Mouse (Mus musculus): ENCODE results near the gene Car4. TPM values are rescaled to one million over a fixed set of nuclear protein-coding genes. Genes with fewer than 3 reads are reported as not detected.
A peak's percentile ranks its signal among the peaks of the same experiment; 100 is the strongest.

Car4 gene
- polyA plus RNA-seq, 1 experiment from 2014 or later, result 4.3 TPM

GRCm38 (mm10) chr11:84939508-84940053 is 18.0 kb upstream of the Car4 start:
- Histone ChIP-seq H3K4me1 (replicated peaks) (peaks cover 7% of the 10 kb centered on the region; the same call in 1 of the 2 replicates), H3K4me3 (no peak overlapping the region), H3K9ac (no peak overlapping the region), H3K27ac (ENCODE audit: poor library complexity, severe bottlenecking) (no peak overlapping the region), H3K27me3 (replicated peaks) (peaks cover 16% of the 10 kb centered on the region), H3K9me3 (replicated peaks) (no peaks in the 10 kb centered on the region), H3K36me3 (no peaks in the 10 kb centered on the region), H3K4me2 (no peak overlapping the region)
- WGBS, result 55% methylated on average over 8 of the region's 8 CpGs
- ATAC-seq (ENCODE audit: insufficient number of reproducible peaks, low FRiP score), result no peak

- Histone ChIP-seq H3K9me3 (replicated peaks) (no peaks in the 10 kb centered on the region), H3K36me3 (no peaks in the 10 kb centered on the region), H3K4me2 (no peak overlapping the region), H3K27ac (ENCODE audit: poor library complexity, severe bottlenecking) (no peak overlapping the region), H3K4me1 (replicated peaks) (peaks cover 8% of the 10 kb centered on the region; the same call in 1 of the 2 replicates), H3K4me3 (no peak overlapping the region), H3K27me3 (replicated peaks) (peaks cover 22% of the 10 kb centered on the region), H3K9ac (no peak overlapping the region)
- no peak for ATAC-seq (ENCODE audit: insufficient number of reproducible peaks, low FRiP score)
- whole genome bisulfite sequencing, result 72% methylated on average over 10 of the region's 10 CpGs
Measured at GRCm38 (mm10) chr11:84940140-84940539, 17.4 kb upstream of the Car4 start.

GRCm38 (mm10) chr11:84943948-84944347 is 13.6 kb upstream of the Car4 start:
- WGBS, result 0% methylated on average over 15 of the region's 15 CpGs
- no peak for ATAC-seq (ENCODE audit: insufficient number of reproducible peaks, low FRiP score)
- H3K36me3 ChIP-seq, result no peaks in the 10 kb centered on the region
- H3K4me2 ChIP-seq, result peak overlapping the region; percentile 57
- H3K4me3 ChIP-seq, result no peak overlapping the region
- no peaks in the 10 kb centered on the region for H3K9me3 ChIP-seq (replicated peaks)
- H3K27me3 ChIP-seq (replicated peaks), result peaks cover 23% of the 10 kb centered on the region
- peaks cover 9% of the 10 kb centered on the region; the same call in 1 of the 2 replicates for H3K4me1 ChIP-seq (replicated peaks)
- H3K9ac ChIP-seq, result no peak overlapping the region
- no peak overlapping the region for H3K27ac ChIP-seq (ENCODE audit: poor library complexity, severe bottlenecking)

- Histone ChIP-seq H3K9ac (no peak overlapping the region), H3K4me1 (replicated peaks) (peaks cover 9% of the 10 kb centered on the region; the same call in 1 of the 2 replicates), H3K4me3 (no peak overlapping the region), H3K36me3 (no peaks in the 10 kb centered on the region), H3K9me3 (replicated peaks) (no peaks in the 10 kb centered on the region), H3K27me3 (replicated peaks) (peaks cover 23% of the 10 kb centered on the region), H3K4me2 (no peak overlapping the region), H3K27ac (ENCODE audit: poor library complexity, severe bottlenecking) (no peak overlapping the region)
- 2% methylated on average over 12 of the region's 12 CpGs for WGBS
- no peak for ATAC-seq (ENCODE audit: insufficient number of reproducible peaks, low FRiP score)
Measured at GRCm38 (mm10) chr11:84944639-84945435, 12.7 kb upstream of the Car4 start.

GRCm38 (mm10) chr11:84945841-84946240 is 11.7 kb upstream of the Car4 start:
- H3K4me2 ChIP-seq, result no peak overlapping the region
- no peak overlapping the region for H3K27ac ChIP-seq (ENCODE audit: poor library complexity, severe bottlenecking)
- WGBS, result 57% methylated on average over 3 of the region's 3 CpGs
- H3K36me3 ChIP-seq, result no peaks in the 10 kb centered on the region
- H3K4me1 ChIP-seq (replicated peaks), result peaks cover 9% of the 10 kb centered on the region; the same call in 1 of the 2 replicates
- H3K9ac ChIP-seq, result no peak overlapping the region
- H3K4me3 ChIP-seq, result no peak overlapping the region
- no peaks in the 10 kb centered on the region for H3K9me3 ChIP-seq (replicated peaks)
- H3K27me3 ChIP-seq (replicated peaks), result peaks cover 23% of the 10 kb centered on the region
- ATAC-seq (ENCODE audit: insufficient number of reproducible peaks, low FRiP score), result no peak

- H3K36me3 ChIP-seq, result no peaks in the 10 kb centered on the region
- H3K27ac ChIP-seq (ENCODE audit: poor library complexity, severe bottlenecking), result no peak overlapping the region
- no peak for ATAC-seq (ENCODE audit: insufficient number of reproducible peaks, low FRiP score)
Measured at GRCm38 (mm10) chr11:84947206-84947605, 10.4 kb upstream of the Car4 start.

GRCm38 (mm10) chr11:84948114-84948513 is 9.5 kb upstream of the Car4 start:
- Histone ChIP-seq H3K4me2 (no peak overlapping the region), H3K27me3 (replicated peaks) (peaks cover 17% of the 10 kb centered on the region), H3K27ac (ENCODE audit: poor library complexity, severe bottlenecking) (no peak overlapping the region), H3K4me1 (replicated peaks) (peaks cover 9% of the 10 kb centered on the region; the same call in 1 of the 2 replicates), H3K4me3 (no peak overlapping the region), H3K36me3 (no peaks in the 10 kb centered on the region), H3K9me3 (replicated peaks) (no peaks in the 10 kb centered on the region), H3K9ac (no peak overlapping the region)
- WGBS, result 52% methylated on average over 3 of the region's 3 CpGs
- no peak for ATAC-seq (ENCODE audit: insufficient number of reproducible peaks, low FRiP score)

More at GRCm38 (mm10) chr11:84947206-84947605, 10.4 kb upstream of the Car4 start:
- Histone ChIP-seq H3K9ac (no peak overlapping the region), H3K4me2 (no peak overlapping the region), H3K4me3 (no peak overlapping the region), H3K4me1 (replicated peaks) (peaks cover 9% of the 10 kb centered on the region; the same call in 1 of the 2 replicates), H3K9me3 (replicated peaks) (no peaks in the 10 kb centered on the region), H3K27me3 (replicated peaks) (peaks cover 23% of the 10 kb centered on the region)
- 78% methylated on average over 6 of the region's 6 CpGs for WGBS

GRCm38 (mm10) chr11:84948526-84948925 is 9.1 kb upstream of the Car4 start:
- Histone ChIP-seq H3K27ac (ENCODE audit: poor library complexity, severe bottlenecking) (no peak overlapping the region), H3K27me3 (replicated peaks) (peaks cover 15% of the 10 kb centered on the region), H3K9ac (no peak overlapping the region), H3K4me2 (no peak overlapping the region), H3K4me1 (replicated peaks) (peaks cover 9% of the 10 kb centered on the region; the same call in 1 of the 2 replicates), H3K9me3 (replicated peaks) (no peaks in the 10 kb centered on the region), H3K4me3 (no peak overlapping the region), H3K36me3 (no peaks in the 10 kb centered on the region)
- 52% methylated on average over 3 of the region's 3 CpGs for WGBS
- ATAC-seq (ENCODE audit: insufficient number of reproducible peaks, low FRiP score), result no peak

GRCm38 (mm10) chr11:84952611-84953010 is 5.0 kb upstream of the Car4 start:
- no peaks in the 10 kb centered on the region for H3K36me3 ChIP-seq
- no peak overlapping the region for H3K9ac ChIP-seq
- H3K27ac ChIP-seq (ENCODE audit: poor library complexity, severe bottlenecking), result no peak overlapping the region
- no peak for ATAC-seq (ENCODE audit: insufficient number of reproducible peaks, low FRiP score)
- WGBS, result 22% methylated on average over 2 of the region's 2 CpGs
- H3K4me1 ChIP-seq (replicated peaks), result peaks cover 3% of the 10 kb centered on the region; the same call in 1 of the 2 replicates
- no peaks in the 10 kb centered on the region for H3K9me3 ChIP-seq (replicated peaks)
- no peak overlapping the region for H3K4me2 ChIP-seq
- no peak overlapping the region for H3K4me3 ChIP-seq
- H3K27me3 ChIP-seq (replicated peaks), result peaks cover 20% of the 10 kb centered on the region

GRCm38 (mm10) chr11:84956400-84956799 is 1.2 kb upstream of the Car4 start:
- Histone ChIP-seq H3K4me3 (no peak overlapping the region), H3K4me1 (replicated peaks) (peaks cover 29% of the 10 kb centered on the region), H3K9ac (no peak overlapping the region), H3K27me3 (replicated peaks) (peaks cover 39% of the 10 kb centered on the region), H3K27ac (ENCODE audit: poor library complexity, severe bottlenecking) (no peak overlapping the region), H3K4me2 (no peak overlapping the region), H3K36me3 (no peaks in the 10 kb centered on the region), H3K9me3 (replicated peaks) (no peaks in the 10 kb centered on the region)
- 36% methylated on average over 5 of the region's 5 CpGs for WGBS
- no peak for ATAC-seq (ENCODE audit: insufficient number of reproducible peaks, low FRiP score)

GRCm38 (mm10) chr11:84957171-84957570 is 415 bp upstream of the Car4 start:
- H3K4me3 ChIP-seq, result peak overlapping the region; percentile 32
- no peaks in the 10 kb centered on the region for H3K9me3 ChIP-seq (replicated peaks)
- peaks cover 29% of the 10 kb centered on the region for H3K4me1 ChIP-seq (replicated peaks)
- no peak overlapping the region for H3K27ac ChIP-seq (ENCODE audit: poor library complexity, severe bottlenecking)
- H3K36me3 ChIP-seq, result no peaks in the 10 kb centered on the region
- H3K4me2 ChIP-seq, result peak overlapping the region; percentile 61
- WGBS, result 3% methylated on average over 15 of the region's 15 CpGs
- ATAC-seq (ENCODE audit: insufficient number of reproducible peaks, low FRiP score), result no peak
- H3K9ac ChIP-seq, result no peak overlapping the region
- peaks cover 39% of the 10 kb centered on the region for H3K27me3 ChIP-seq (replicated peaks)
